Mouse (Mus musculus): ENCODE results near the gene Gm8653.
"Not testable (repeated sequence)": the region's sequence is repeated elsewhere in the genome, so short reads cannot be mapped to it uniquely, and the experiment has no call there.

- TF ChIP-seq CTCF (IDR thresholded peaks at IDR 0.05; ENCODE audit: low read depth, low read length); TAL1 (conservative IDR thresholded peaks at IDR 0.05; ENCODE audit: low read depth, low read length); GATA1 (IDR thresholded peaks at IDR 0.05; ENCODE audit: borderline replicate concordance, low read length): not testable (repeated sequence)
Measured at GRCm38 (mm10) chr7:22189077-22189476, 12.0 kb downstream of the Gm8653 start, which contains the start of gene Vmn1r143.
